Comparison of ENCODE assay signal across 14 mouse cellular contexts in the genomic region with DNA sequence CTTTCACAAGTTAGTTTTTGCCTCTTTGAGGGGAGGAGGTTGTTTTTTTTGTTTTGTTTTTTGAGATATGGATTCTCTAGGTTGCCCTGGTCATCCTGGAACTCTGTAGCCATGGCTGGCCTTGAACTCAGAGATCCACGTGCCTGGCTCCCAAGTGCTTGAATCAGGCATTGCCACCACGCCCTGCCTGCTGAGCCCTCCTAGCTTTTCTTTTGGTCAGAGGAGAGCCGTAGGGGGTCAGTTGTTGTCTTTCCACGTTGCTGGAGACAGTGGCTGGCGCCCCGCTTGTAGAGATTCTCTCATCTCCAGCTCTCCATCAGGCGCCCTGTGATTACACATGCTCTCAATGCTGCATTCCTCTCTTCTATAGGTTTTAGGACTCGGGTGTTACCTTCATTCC. TPM values are rescaled to one million over a fixed set of nuclear protein-coding genes. Genes with fewer than 3 reads are reported as not detected.
A peak's percentile ranks its signal among the peaks of the same experiment; 100 is the strongest.
DNase-seq lines count a peak whose midpoint lies in the region; ATAC-seq lines count a peak whose summit lies in the region.
"Had no signal": no experiment of that assay in that cellular context is flagged by ENCODE, and none has a peak within 500 bp of the region (broad histone marks: within the 10 kb centered on the region; RNA-seq: fewer than 3 reads in every experiment).

No protein-coding gene starts in this region.

- H3K4me1 ChIP-seq in forebrain, embryonic 12.5 days, result peaks cover 20% of the 10 kb centered on the region
- H3K4me1 ChIP-seq in forebrain, embryonic 16.5 days (replicated peaks; ENCODE audit: control insufficient read depth, insufficient read depth, low read length), result peaks cover 21% of the 10 kb centered on the region
- H3K4me1 ChIP-seq in midbrain, embryonic 13.5 days (replicated peaks), result peaks cover 28% of the 10 kb centered on the region
- peaks cover 21% of the 10 kb centered on the region for H3K4me1 ChIP-seq in midbrain, embryonic 10.5 days
- peaks cover 23% of the 10 kb centered on the region for H3K4me1 ChIP-seq in hindbrain, embryonic 15.5 days (replicated peaks)

- H3K27ac ChIP-seq in forebrain, embryonic 12.5 days, result no peak overlapping the region
- no peak overlapping the region for H3K27ac ChIP-seq in forebrain, embryonic 16.5 days (ENCODE audit: low read length)
- H3K27ac ChIP-seq in midbrain, embryonic 13.5 days, result no peak overlapping the region
- no peak overlapping the region for H3K27ac ChIP-seq in midbrain, embryonic 10.5 days (replicated peaks)
- H3K27ac ChIP-seq in hindbrain, embryonic 15.5 days (replicated peaks), result no peak overlapping the region
- H3K27ac ChIP-seq: liver, embryonic 12.5 days had no signal

- 0 out of 2 replicates have a peak overlapping the region, but pooled peaks have one; percentile 96 for H3K4me3 ChIP-seq in forebrain, embryonic 12.5 days (replicated peaks)
- no peak overlapping the region for H3K4me3 ChIP-seq in forebrain, embryonic 16.5 days (replicated peaks; ENCODE audit: low read length)
- peak overlapping the region; percentile 96; the same call in 1 of the 2 replicates for H3K4me3 ChIP-seq in midbrain, embryonic 13.5 days (replicated peaks)
- no peak overlapping the region for H3K4me3 ChIP-seq in midbrain, embryonic 10.5 days
- H3K4me3 ChIP-seq in hindbrain, embryonic 15.5 days, result no peak overlapping the region

- peaks cover 7% of the 10 kb centered on the region for H3K27me3 ChIP-seq in forebrain, embryonic 12.5 days
- H3K27me3 ChIP-seq in forebrain, embryonic 16.5 days (replicated peaks; ENCODE audit: control insufficient read depth, insufficient read depth, low read length), result peaks cover 3% of the 10 kb centered on the region; the same call in 1 of the 2 replicates
- H3K27me3 ChIP-seq in midbrain, embryonic 13.5 days, result peaks cover 7% of the 10 kb centered on the region
- peaks cover 10% of the 10 kb centered on the region for H3K27me3 ChIP-seq in midbrain, embryonic 10.5 days (ENCODE audit: low read depth, poor library complexity, severe bottlenecking)
- H3K27me3 ChIP-seq in hindbrain, embryonic 15.5 days, result 0 out of 2 replicates have a peak, but pooled peaks cover 5% of the 10 kb centered on the region

- H3K9ac ChIP-seq in forebrain, embryonic 12.5 days, result no peak overlapping the region
- H3K9ac ChIP-seq in forebrain, embryonic 16.5 days (replicated peaks; ENCODE audit: low read depth, low read length), result no peak overlapping the region
- H3K9ac ChIP-seq in midbrain, embryonic 13.5 days (replicated peaks), result no peak overlapping the region
- H3K9ac ChIP-seq in hindbrain, embryonic 15.5 days, result no peak overlapping the region
- H3K9ac ChIP-seq: liver, embryonic 12.5 days had no signal

- no peak for ATAC-seq in forebrain, embryonic 12.5 days (ENCODE audit: low FRiP score)
- no peak for ATAC-seq in forebrain, embryonic 16.5 days
- no peak for ATAC-seq in midbrain, embryonic 13.5 days
- ATAC-seq in hindbrain, embryonic 15.5 days (ENCODE audit: low FRiP score, low read depth), result no peak
- ATAC-seq: liver, embryonic 12.5 days had no signal

- 71% methylated on average over 8 of the region's 8 CpGs for WGBS in forebrain, embryonic 12.5 days
- 67% methylated on average over 8 of the region's 8 CpGs for WGBS in forebrain, embryonic 16.5 days
- WGBS in midbrain, embryonic 13.5 days, result 75% methylated on average over 8 of the region's 8 CpGs
- 77% methylated on average over 8 of the region's 8 CpGs for WGBS in midbrain, embryonic 10.5 days
- 79% methylated on average over 8 of the region's 8 CpGs for WGBS in hindbrain, embryonic 15.5 days

- peak overlapping the region; percentile 60 for H3K4me2 ChIP-seq in forebrain, embryonic 12.5 days
- no peak overlapping the region for H3K4me2 ChIP-seq in forebrain, embryonic 16.5 days (ENCODE audit: low read length)
- peak overlapping the region; percentile 56 for H3K4me2 ChIP-seq in midbrain, embryonic 13.5 days (replicated peaks)
- peak overlapping the region; percentile 63 for H3K4me2 ChIP-seq in hindbrain, embryonic 15.5 days
- H3K4me2 ChIP-seq: heart, embryonic 11.5 days had no signal

- H3K9me3 ChIP-seq in forebrain, embryonic 12.5 days, result no peaks in the 10 kb centered on the region
- no peaks in the 10 kb centered on the region for H3K9me3 ChIP-seq in forebrain, embryonic 16.5 days (ENCODE audit: control insufficient read depth, low read length)
- H3K9me3 ChIP-seq in midbrain, embryonic 13.5 days, result no peaks in the 10 kb centered on the region
- no peaks in the 10 kb centered on the region for H3K9me3 ChIP-seq in midbrain, embryonic 10.5 days (replicated peaks)
- H3K9me3 ChIP-seq in hindbrain, embryonic 15.5 days, result no peaks in the 10 kb centered on the region
- H3K9me3 ChIP-seq: liver, embryonic 12.5 days had no signal

- DNase-seq in midbrain, embryonic 10.5 days (ENCODE audit: low spot score), result no peak
- DNase-seq in testis, postnatal 10 days (ENCODE audit: low spot score), result no peak
- DNase-seq in ovary, postnatal 14 days (ENCODE audit: low spot score), result no peak
- no peak for DNase-seq in thymus, adult 18-20 months
- DNase-seq: cerebellum, adult 8-10 months; heart, postnatal 14 days; kidney, postnatal 4 days; thymus, postnatal 25 days had no signal

- peaks cover 43% of the 10 kb centered on the region for H3K36me3 ChIP-seq in forebrain, embryonic 12.5 days (replicated peaks)
- H3K36me3 ChIP-seq in forebrain, embryonic 16.5 days (ENCODE audit: control insufficient read depth, insufficient read depth), result peaks cover 19% of the 10 kb centered on the region
- peaks cover 46% of the 10 kb centered on the region for H3K36me3 ChIP-seq in midbrain, embryonic 13.5 days
- H3K36me3 ChIP-seq in midbrain, embryonic 10.5 days, result peaks cover 50% of the 10 kb centered on the region
- H3K36me3 ChIP-seq in hindbrain, embryonic 15.5 days, result peaks cover 30% of the 10 kb centered on the region

RNA-seq across cellular contexts. Expression of a gene that starts 2.5 kb away (rescaled TPM):
- polyA plus RNA-seq in forebrain, embryonic 12.5 days (2016; fragmentation: Nextera tagmentation; extraction: Ambion mirVana), result 175 and 190 TPM in 2 replicates
- 207 and 226 TPM in 2 replicates for polyA plus RNA-seq in forebrain, embryonic 16.5 days (2015; fragmentation: Nextera tagmentation; extraction: Ambion mirVana)
- 237 and 239 TPM in 2 replicates for polyA plus RNA-seq in midbrain, embryonic 13.5 days (2015; fragmentation: Nextera tagmentation; extraction: Ambion mirVana)
- polyA plus RNA-seq in midbrain, embryonic 10.5 days (2016; fragmentation: Nextera tagmentation; extraction: Ambion mirVana), result 138 and 161 TPM in 2 replicates
- 168 and 172 TPM in 2 replicates for polyA plus RNA-seq in hindbrain, embryonic 15.5 days (2015; fragmentation: Nextera tagmentation; extraction: Ambion mirVana)

RNA-seq across cellular contexts. Expression of a gene that starts 5.1 kb away (rescaled TPM):
- polyA plus RNA-seq in forebrain, embryonic 12.5 days (2016; fragmentation: Nextera tagmentation; extraction: Ambion mirVana), result 9.0 and 11.0 TPM in 2 replicates
- 10.1 and 11.4 TPM in 2 replicates for polyA plus RNA-seq in forebrain, embryonic 16.5 days (2015; fragmentation: Nextera tagmentation; extraction: Ambion mirVana)
- 11.7 and 13.3 TPM in 2 replicates for polyA plus RNA-seq in midbrain, embryonic 13.5 days (2015; fragmentation: Nextera tagmentation; extraction: Ambion mirVana)
- 8.4 and 9.6 TPM in 2 replicates for polyA plus RNA-seq in midbrain, embryonic 10.5 days (2016; fragmentation: Nextera tagmentation; extraction: Ambion mirVana)
- polyA plus RNA-seq in hindbrain, embryonic 15.5 days (2015; fragmentation: Nextera tagmentation; extraction: Ambion mirVana), result 5.4 and 6.6 TPM in 2 replicates

RNA-seq across cellular contexts. Expression of a gene that starts 23.7 kb away (rescaled TPM):
- polyA plus RNA-seq in forebrain, embryonic 12.5 days (2016; fragmentation: Nextera tagmentation; extraction: Ambion mirVana), result 11.1 and 11.4 TPM in 2 replicates
- 7.8 and 10.2 TPM in 2 replicates for polyA plus RNA-seq in forebrain, embryonic 16.5 days (2015; fragmentation: Nextera tagmentation; extraction: Ambion mirVana)
- 8.3 and 9.7 TPM in 2 replicates for polyA plus RNA-seq in midbrain, embryonic 13.5 days (2015; fragmentation: Nextera tagmentation; extraction: Ambion mirVana)
- 14.0 TPM in 2 replicates for polyA plus RNA-seq in midbrain, embryonic 10.5 days (2016; fragmentation: Nextera tagmentation; extraction: Ambion mirVana)
- polyA plus RNA-seq in hindbrain, embryonic 15.5 days (2015; fragmentation: Nextera tagmentation; extraction: Ambion mirVana), result 14.1 and 14.2 TPM in 2 replicates

RNA-seq across cellular contexts. Expression of a gene that starts 24.9 kb away (rescaled TPM):
- 0.69 and 0.75 TPM in 2 replicates for polyA plus RNA-seq in forebrain, embryonic 12.5 days (2016; fragmentation: Nextera tagmentation; extraction: Ambion mirVana)
- 0.48 and 0.81 TPM in 2 replicates for polyA plus RNA-seq in forebrain, embryonic 16.5 days (2015; fragmentation: Nextera tagmentation; extraction: Ambion mirVana)
- 0.63 TPM in 2 replicates for polyA plus RNA-seq in midbrain, embryonic 13.5 days (2015; fragmentation: Nextera tagmentation; extraction: Ambion mirVana)
- polyA plus RNA-seq in midbrain, embryonic 10.5 days (2016; fragmentation: Nextera tagmentation; extraction: Ambion mirVana), result 0.69 and 0.87 TPM in 2 replicates
- 0.60 and 0.87 TPM in 2 replicates for polyA plus RNA-seq in hindbrain, embryonic 15.5 days (2015; fragmentation: Nextera tagmentation; extraction: Ambion mirVana)

RNA-seq across cellular contexts. Expression of a gene that starts 43.7 kb away (rescaled TPM):
- 1.0 and 1.1 TPM in 2 replicates for polyA plus RNA-seq in forebrain, embryonic 12.5 days (2016; fragmentation: Nextera tagmentation; extraction: Ambion mirVana)
- 0.67 and 1.1 TPM in 2 replicates for polyA plus RNA-seq in forebrain, embryonic 16.5 days (2015; fragmentation: Nextera tagmentation; extraction: Ambion mirVana)
- 0.70 and 0.97 TPM in 2 replicates for polyA plus RNA-seq in midbrain, embryonic 13.5 days (2015; fragmentation: Nextera tagmentation; extraction: Ambion mirVana)
- polyA plus RNA-seq in midbrain, embryonic 10.5 days (2016; fragmentation: Nextera tagmentation; extraction: Ambion mirVana), result 0.60 and 1.2 TPM in 2 replicates
- polyA plus RNA-seq in hindbrain, embryonic 15.5 days (2015; fragmentation: Nextera tagmentation; extraction: Ambion mirVana), result 3.1 and 3.5 TPM in 2 replicates

Comparison
In these comparisons a context has a peak if more than half of its experiments do, and no peak if none do; other contexts are left out.
1. H3K4me3 ChIP-seq: peak in forebrain, embryonic 12.5 days (single experiment) and midbrain, embryonic 13.5 days (single experiment); none in forebrain, embryonic 16.5 days (single experiment), midbrain, embryonic 10.5 days (single experiment) and hindbrain, embryonic 15.5 days (single experiment).